Comparison of ENCODE assay signal across 9 mouse cellular contexts in genomic region chr12:16008763-16009515, GRCm38 (mm10).
DNase-seq lines count a peak whose midpoint lies in the region; ATAC-seq and TF ChIP-seq lines count a peak whose summit lies in the region.
"Had no signal": no experiment of that assay in that cellular context is flagged by ENCODE, and none has a peak within 500 bp of the region (broad histone marks: within the 10 kb centered on the region; RNA-seq: fewer than 3 reads in every experiment).

No protein-coding gene starts in this region.

- ATAC-seq in heart, postnatal 0 days (ENCODE audit: insufficient read depth, low read depth) = peak; percentile 80
- peak; percentile 64 for ATAC-seq in liver, embryonic 13.5 days (ENCODE audit: low read depth)
- ATAC-seq in stomach, embryonic 14.5 days (ENCODE audit: insufficient number of reproducible peaks, insufficient read depth, low FRiP score, low read depth) = peak; percentile 65
- no peak for ATAC-seq in frontal cortex, adult (ENCODE audit: low TSS enrichment)

- H3K36me3 ChIP-seq in heart, postnatal 0 days (replicated peaks; ENCODE audit: control insufficient read depth, insufficient read depth, low read length) = no peaks in the 10 kb centered on the region
- H3K36me3 ChIP-seq in liver, embryonic 13.5 days = no peaks in the 10 kb centered on the region
- H3K36me3 ChIP-seq in stomach, embryonic 14.5 days (ENCODE audit: control insufficient read depth, insufficient read depth, low read length) = no peaks in the 10 kb centered on the region
- H3K36me3 ChIP-seq: limb, embryonic 12.5 days had no signal

- no peak overlapping the region for H3K4me2 ChIP-seq in heart, postnatal 0 days (ENCODE audit: low read depth, low read length)
- H3K4me2 ChIP-seq in liver, embryonic 13.5 days = 0 out of 2 replicates have a peak overlapping the region, but pooled peaks have one; percentile 17
- no peak overlapping the region for H3K4me2 ChIP-seq in stomach, embryonic 14.5 days (replicated peaks; ENCODE audit: low read depth, low read length)
- H3K4me2 ChIP-seq: limb, embryonic 12.5 days had no signal

- H3K4me1 ChIP-seq in heart, postnatal 0 days (ENCODE audit: control insufficient read depth, insufficient read depth) = peaks cover 48% of the 10 kb centered on the region
- peaks cover 19% of the 10 kb centered on the region for H3K4me1 ChIP-seq in liver, embryonic 13.5 days (replicated peaks)
- no peaks in the 10 kb centered on the region for H3K4me1 ChIP-seq in stomach, embryonic 14.5 days (ENCODE audit: control insufficient read depth, insufficient read depth, low read length)

- peak; percentile 48 for DNase-seq in gastrocnemius, postnatal 25 days
- DNase-seq in gastrocnemius, adult 8-10 months (ENCODE audit: low spot score in 2 of 2) = no peak
- peak; percentile 54 for DNase-seq in T-cell, adult 2 months (ENCODE audit: low spot score)
- peak; percentile 73 for DNase-seq in heart, postnatal 0 days (ENCODE audit: low spot score)
- no peak for DNase-seq in liver, embryonic 13.5 days
- DNase-seq in urinary bladder, postnatal 25 days (ENCODE audit: low spot score) = no peak

- TF ChIP-seq CTCF in heart, postnatal 0 days (IDR thresholded peaks at IDR 0.05; ENCODE audit: low read depth) = no peak

- H3K9ac ChIP-seq in heart, postnatal 0 days (replicated peaks; ENCODE audit: low read depth, low read length) = no peak overlapping the region
- H3K9ac ChIP-seq in liver, embryonic 13.5 days = no peak overlapping the region
- no peak overlapping the region for H3K9ac ChIP-seq in stomach, embryonic 14.5 days (replicated peaks; ENCODE audit: low read depth, low read length)
- H3K9ac ChIP-seq: limb, embryonic 12.5 days had no signal

- TF ChIP-seq EP300 in heart, postnatal 0 days (IDR thresholded peaks at IDR 0.05; ENCODE audit: low read depth) = peak; percentile 82

- peak overlapping the region; percentile 78 for H3K27ac ChIP-seq in heart, postnatal 0 days (ENCODE audit: low read depth)
- H3K27ac ChIP-seq in liver, embryonic 13.5 days = 0 out of 2 replicates have a peak overlapping the region, but pooled peaks have one; percentile 5
- no peak overlapping the region; the same call in 1 of the 2 replicates for H3K27ac ChIP-seq in stomach, embryonic 14.5 days (ENCODE audit: low read length)
- H3K27ac ChIP-seq: limb, embryonic 12.5 days had no signal

- no peaks in the 10 kb centered on the region for H3K27me3 ChIP-seq in heart, postnatal 0 days (ENCODE audit: control insufficient read depth, insufficient read depth, low read length)
- H3K27me3 ChIP-seq in liver, embryonic 13.5 days = no peaks in the 10 kb centered on the region
- no peaks in the 10 kb centered on the region for H3K27me3 ChIP-seq in stomach, embryonic 14.5 days (ENCODE audit: control insufficient read depth, insufficient read depth, low read length)
- H3K27me3 ChIP-seq: limb, embryonic 12.5 days had no signal

- no peak overlapping the region for H3K4me3 ChIP-seq in heart, postnatal 0 days (ENCODE audit: low read depth, low read length)
- H3K4me3 ChIP-seq in liver, embryonic 13.5 days (replicated peaks) = no peak overlapping the region
- no peak overlapping the region for H3K4me3 ChIP-seq in stomach, embryonic 14.5 days (ENCODE audit: low read depth, low read length)
- H3K4me3 ChIP-seq: limb, embryonic 12.5 days had no signal

- WGBS in heart, postnatal 0 days = 44% methylated on average over 3 of the region's 3 CpGs
- WGBS in liver, embryonic 13.5 days (ENCODE audit: insufficient replicate concordance) = 19% methylated on average over 3 of the region's 3 CpGs
- 50% methylated on average over 3 of the region's 3 CpGs for WGBS in stomach, embryonic 14.5 days

- no peaks in the 10 kb centered on the region for H3K9me3 ChIP-seq in heart, postnatal 0 days (replicated peaks; ENCODE audit: control insufficient read depth, low read length)
- no peaks in the 10 kb centered on the region for H3K9me3 ChIP-seq in liver, embryonic 13.5 days (replicated peaks)
- no peaks in the 10 kb centered on the region for H3K9me3 ChIP-seq in stomach, embryonic 14.5 days (ENCODE audit: control insufficient read depth, low read depth, low read length)
- H3K9me3 ChIP-seq: limb, embryonic 12.5 days had no signal

Comparison
In these comparisons a context has a peak if more than half of its experiments do, and no peak if none do; other contexts are left out.
1. DNase-seq: peak in gastrocnemius, postnatal 25 days (single experiment), T-cell, adult 2 months (single experiment) and heart, postnatal 0 days (single experiment); none in gastrocnemius, adult 8-10 months (0 of 2), liver, embryonic 13.5 days (single experiment) and urinary bladder, postnatal 25 days (single experiment).